Mouse (Mus musculus) spleen, adult 2 months (tissue): ENCODE data around the gene Ubac2. TPM values are rescaled to one million over a fixed set of nuclear protein-coding genes. Genes with fewer than 3 reads are reported as not detected.

Source experiments
- DNase-seq, 2 experiments: peaks; one replicate each; pipeline versions ENCODE4 v3.0.0 to v3.0.0-alpha.2; 2012 to 2021; ENCODE audit warnings: low spot score in 2 of 2, low read depth in 1 of 2
- H3K27ac ChIP-seq: fragments of 200-500 bp; 2 replicates; pipeline ENCODE4 v1.5.1; 2012; ENCODE audit warnings: low read length, inconsistent platforms; ENCODE audit not compliant: insufficient read depth
- H3K27me3 ChIP-seq: fragments of 200-500 bp; 2 replicates; pipeline ENCODE4 v1.6.1; 2012; ENCODE audit warnings: mild to moderate bottlenecking, moderate library complexity, low read length, inconsistent platforms; ENCODE audit not compliant: control insufficient read depth, insufficient read depth
- H3K36me3 ChIP-seq: fragments of 200-500 bp; 2 replicates; pipeline ENCODE4 v1.6.1; 2012; ENCODE audit warnings: mild to moderate bottlenecking, low read length, inconsistent platforms; ENCODE audit not compliant: control insufficient read depth, insufficient read depth
- H3K4me1 ChIP-seq: fragments of 200-500 bp; 2 replicates; pipeline ENCODE4 v1.6.1; 2011; ENCODE audit warnings: inconsistent platforms; ENCODE audit not compliant: control insufficient read depth, insufficient read depth, insufficient read length
- H3K4me3 ChIP-seq: fragments of 200-500 bp; 2 replicates; pipeline ENCODE4 v1.5.1; 2011; ENCODE audit warnings: mild to moderate bottlenecking, inconsistent platforms; ENCODE audit not compliant: insufficient read depth, insufficient read length; ENCODE audit errors: extremely low read depth
- CTCF ChIP-seq: fragments of 200-500 bp; IDR thresholded peaks from 2 replicates; pipeline ENCODE4 v1.5.1; 2011; ENCODE audit warnings: mild to moderate bottlenecking, inconsistent platforms; ENCODE audit not compliant: insufficient read depth, insufficient read length, insufficient replicate concordance; ENCODE audit errors: extremely low read depth
- POLR2A ChIP-seq: fragments of 200-500 bp; IDR thresholded peaks from 2 replicates; pipeline ENCODE4 v1.6.1; 2011; ENCODE audit warnings: low read depth, low read length, inconsistent platforms
- WGBS: fragments of 180-500 bp; shearing (Covaris S2); methylation state at CpG from one replicate; pipeline ENCODE4 v1.1.7; 2018; 5-methylcytosine and 5-hydroxymethylcytosine counted together
- polyA plus RNA-seq: library from polyadenylated mRNA; depleted of rRNA; stranded (reverse); fragments of >200 nt; gene quantifications from 2 replicates; pipeline ENCODE4 v1.2.3, GENCODE M21; 2012; rRNA removed

The Ubac2 gene
- polyA plus RNA-seq = 45.3 and 61.2 TPM in 2 replicates

DNA sequence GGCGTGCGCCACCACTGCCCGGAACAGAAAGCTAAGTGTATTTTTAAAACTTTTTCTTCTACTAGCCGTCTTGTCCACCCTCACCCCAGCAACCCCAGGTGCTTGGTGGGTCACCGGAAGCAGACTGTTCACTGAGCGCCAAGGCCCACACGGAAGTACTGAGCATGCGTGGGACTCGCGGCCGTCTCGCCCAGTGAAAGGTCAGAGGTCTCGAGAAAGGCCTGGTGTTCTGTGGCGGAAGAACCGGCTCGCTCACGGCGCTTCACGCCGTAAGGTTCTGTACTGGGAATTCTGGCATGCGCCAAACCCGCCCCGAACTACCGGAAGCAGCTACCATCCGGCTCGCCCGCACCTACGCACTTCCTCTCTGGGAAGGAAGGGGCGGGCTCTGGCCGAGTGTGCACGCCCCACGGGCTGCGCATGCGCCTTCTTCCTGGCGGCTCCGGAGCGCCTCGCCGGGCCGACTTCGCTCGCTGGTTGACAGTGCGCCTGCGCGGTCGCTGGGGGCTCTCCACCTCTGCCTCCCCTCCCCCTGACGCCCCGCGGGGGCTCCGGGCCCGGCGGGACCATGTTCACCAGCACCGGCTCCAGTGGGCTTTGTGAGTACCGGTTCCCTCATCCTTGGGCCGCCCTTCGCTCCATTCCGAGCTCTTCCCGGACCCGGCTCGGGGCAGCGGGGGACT is at the start of gene Ubac2:
Gene Ubac2, plus strand, starts transcription at position 445 of the 683 bp plus-strand sequence.
- Histone ChIP-seq H3K36me3 (no peaks in the 10 kb centered on the region), H3K4me3 (peak within 1 kb of the TSS; percentile 73), H3K27ac (peak within 1 kb of the TSS; percentile 99), H3K4me1 (peaks cover 40% of the 10 kb centered on the region), H3K27me3 (no peaks in the 10 kb centered on the region)
- DNase-seq = peak; percentile 95 to 98
- TF ChIP-seq POLR2A (peak; percentile 81), CTCF (no peak)
- WGBS = under 1% methylated on average over 60 of the region's 61 CpGs

DNA sequence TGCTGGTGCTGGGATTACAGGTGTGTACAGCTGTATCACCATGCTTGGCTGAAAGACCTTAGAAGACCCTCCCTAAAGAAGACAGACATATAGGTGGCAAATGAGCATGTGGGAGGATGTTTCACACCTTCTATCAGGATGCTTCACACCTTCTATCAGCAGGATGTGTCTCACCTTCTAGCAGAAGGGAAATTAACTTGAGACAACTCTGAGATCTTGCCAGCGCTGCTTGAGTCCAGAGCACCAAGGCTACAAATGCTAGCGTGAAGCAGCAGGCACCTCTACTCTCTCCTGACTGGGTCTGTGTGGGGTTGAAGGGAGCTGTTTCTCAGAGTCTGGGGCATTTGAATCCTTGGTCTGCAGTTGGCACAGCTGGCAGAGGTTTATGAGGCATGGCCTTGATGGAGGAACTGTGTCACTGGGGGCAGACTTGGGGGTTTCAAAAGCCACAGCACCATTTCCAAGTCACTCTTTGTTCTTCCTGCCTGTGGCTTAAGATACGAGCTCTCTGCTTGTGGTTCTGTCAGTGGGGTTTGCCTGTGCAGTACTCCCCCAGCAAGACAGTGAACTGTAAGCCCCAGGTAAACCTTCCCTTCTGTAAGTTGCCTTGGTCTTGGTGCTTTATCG is 48.5 kb upstream of the Ubac2 start:
- peaks cover 2% of the 10 kb centered on the region; the same call in 1 of the 2 replicates for H3K4me1 ChIP-seq
- WGBS = 19% methylated on average over 4 of the region's 4 CpGs
- peak in 1 of 2 experiments; percentile 22 for DNase-seq
- TF ChIP-seq POLR2A = no peak
- no peak for TF ChIP-seq CTCF
- no peaks in the 10 kb centered on the region for H3K27me3 ChIP-seq
- H3K27ac ChIP-seq = peak overlapping the region; percentile 58; the same call in 1 of the 2 replicates
- H3K4me3 ChIP-seq = no peak overlapping the region
- H3K36me3 ChIP-seq = no peaks in the 10 kb centered on the region

DNA sequence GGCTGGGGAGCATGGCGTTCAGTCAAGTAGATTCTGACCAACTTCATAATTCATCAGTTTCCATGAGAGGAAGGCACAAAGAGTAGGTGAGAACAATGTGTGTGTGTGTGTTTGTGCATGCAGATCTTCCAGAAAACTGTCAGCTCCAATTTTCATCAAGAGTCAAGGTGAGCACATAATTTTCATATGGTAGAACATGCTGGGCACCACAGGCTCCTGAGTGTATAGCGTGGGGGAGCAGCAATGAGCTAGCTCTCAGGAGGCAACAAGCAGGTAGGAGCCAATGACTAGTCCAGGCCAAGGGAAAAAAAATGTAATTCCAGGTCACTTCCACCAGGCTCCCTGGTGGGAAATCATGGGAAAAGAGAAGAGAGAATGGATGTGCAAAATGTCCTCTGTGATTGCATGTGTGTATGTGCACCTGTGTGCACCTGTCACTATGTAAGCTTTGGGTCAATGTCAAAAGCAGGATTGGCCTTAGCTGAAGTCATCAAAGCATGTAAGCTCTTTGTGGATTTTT is 45.4 kb upstream of the Ubac2 start:
- Histone ChIP-seq H3K27ac (no peak overlapping the region), H3K27me3 (no peaks in the 10 kb centered on the region), H3K4me3 (no peak overlapping the region), H3K36me3 (no peaks in the 10 kb centered on the region), H3K4me1 (no peaks in the 10 kb centered on the region; the same call in 1 of the 2 replicates)
- TF ChIP-seq CTCF = no peak
- TF ChIP-seq POLR2A = no peak
- 90% methylated on average over 2 of the region's 2 CpGs for WGBS
- DNase-seq = no peak

DNA sequence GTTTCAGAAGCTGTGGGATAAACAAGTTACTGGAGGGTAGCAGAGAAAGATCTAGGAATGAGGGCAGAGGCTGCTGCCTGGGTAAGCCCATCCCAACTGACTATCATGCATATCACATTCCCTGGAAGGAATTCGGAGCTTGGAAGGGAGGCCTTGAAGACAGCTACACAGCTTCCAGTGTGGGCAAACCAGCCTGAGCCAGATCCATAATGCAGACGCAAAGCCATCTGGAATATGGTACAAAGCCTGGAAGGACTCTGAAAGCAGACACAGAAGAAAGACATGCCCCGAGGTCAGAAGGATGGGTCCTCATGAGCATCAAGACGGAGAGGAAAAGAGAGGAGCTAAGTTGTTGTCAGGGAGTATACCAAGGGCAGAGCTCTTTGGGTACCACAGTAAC is 40.3 kb upstream of the Ubac2 start:
- no peaks in the 10 kb centered on the region for H3K4me1 ChIP-seq
- WGBS = 89% methylated on average over 4 of the region's 4 CpGs
- no peaks in the 10 kb centered on the region for H3K36me3 ChIP-seq
- no peak overlapping the region for H3K27ac ChIP-seq
- no peak for DNase-seq
- TF ChIP-seq CTCF (no peak), POLR2A (no peak)
- H3K27me3 ChIP-seq = no peaks in the 10 kb centered on the region
- no peak overlapping the region for H3K4me3 ChIP-seq

GRCm38 (mm10) chr14:121840217-121840616 is 38.2 kb upstream of the Ubac2 start:
- Histone ChIP-seq H3K36me3 (no peaks in the 10 kb centered on the region), H3K4me3 (no peak overlapping the region), H3K27me3 (no peaks in the 10 kb centered on the region), H3K27ac (no peak overlapping the region), H3K4me1 (no peaks in the 10 kb centered on the region)
- 71% methylated on average over 8 of the region's 8 CpGs for WGBS
- TF ChIP-seq POLR2A = no peak
- TF ChIP-seq CTCF = no peak
- no peak for DNase-seq

GRCm38 (mm10) chr14:121844486-121844885 is 33.9 kb upstream of the Ubac2 start:
- H3K4me3 ChIP-seq = no peak overlapping the region
- DNase-seq = no peak
- no peaks in the 10 kb centered on the region; the same call in 1 of the 2 replicates for H3K4me1 ChIP-seq
- H3K27ac ChIP-seq = no peak overlapping the region; the same call in 1 of the 2 replicates
- no peaks in the 10 kb centered on the region for H3K36me3 ChIP-seq
- WGBS = 91% methylated on average over 8 of the region's 8 CpGs
- H3K27me3 ChIP-seq = no peaks in the 10 kb centered on the region
- TF ChIP-seq POLR2A (no peak), CTCF (no peak)
